Mouse (Mus musculus) lung, postnatal 25 days (tissue): ENCODE results near the gene Zfp775.

ENCODE experiments used
- DNase-seq: peaks from one replicate; pipeline ENCODE4 v3.0.0; 2022; ENCODE audit warnings: low spot score

Zfp775 gene

GRCm38 (mm10) chr6:48628808-48629660, 27.2 kb downstream of the Zfp775 start:
- DNase-seq: no peak

GRCm38 (mm10) chr6:48629661-48630034, 27.8 kb downstream of the Zfp775 start:
- no peak for DNase-seq

- DNase-seq: no peak
These were observed 29.0 kb downstream of the Zfp775 start for GRCm38 (mm10) chr6:48630831-48631230.

GRCm38 (mm10) chr6:48635105-48635504, 33.2 kb downstream of the Zfp775 start:
- DNase-seq: no peak

GRCm38 (mm10) chr6:48636515-48636914, 34.7 kb downstream of the Zfp775 start:
- DNase-seq: no peak

- DNase-seq: no peak
These were observed 36.1 kb downstream of the Zfp775 start for GRCm38 (mm10) chr6:48637811-48638500.

GRCm38 (mm10) chr6:48638553-48638952, 36.7 kb downstream of the Zfp775 start:
- no peak for DNase-seq

GRCm38 (mm10) chr6:48641391-48641790, 39.5 kb downstream of the Zfp775 start:
- DNase-seq: no peak

GRCm38 (mm10) chr6:48642764-48643292, 41.0 kb downstream of the Zfp775 start:
- DNase-seq: peak; percentile 53

- DNase-seq: peak; percentile 79
These were observed 43.9 kb downstream of the Zfp775 start for GRCm38 (mm10) chr6:48645660-48646308.

- no peak for DNase-seq
These were observed 44.4 kb downstream of the Zfp775 start for GRCm38 (mm10) chr6:48646309-48646690.

- peak; percentile 85 for DNase-seq
These were observed 45.1 kb downstream of the Zfp775 start, which contains the start of gene Gimap8 for GRCm38 (mm10) chr6:48646995-48647394. Gimap8 (plus strand) TSS chr6:48647234.

- no peak for DNase-seq
These were observed 45.7 kb downstream of the Zfp775 start for GRCm38 (mm10) chr6:48647611-48648010.

GRCm38 (mm10) chr6:48648779-48649178, 46.9 kb downstream of the Zfp775 start:
- no peak for DNase-seq

- DNase-seq: no peak
These were observed 48.2 kb downstream of the Zfp775 start for GRCm38 (mm10) chr6:48650041-48650440.

GRCm38 (mm10) chr6:48658721-48659120, 56.9 kb downstream of the Zfp775 start:
- DNase-seq: no peak

GRCm38 (mm10) chr6:48664750-48665149, 62.9 kb downstream of the Zfp775 start:
- no peak for DNase-seq

GRCm38 (mm10) chr6:48665471-48665870, 63.6 kb downstream of the Zfp775 start:
- DNase-seq: no peak

- no peak for DNase-seq
These were observed 64.3 kb downstream of the Zfp775 start for GRCm38 (mm10) chr6:48666159-48666586.

GRCm38 (mm10) chr6:48668022-48668421, 66.2 kb downstream of the Zfp775 start:
- no peak for DNase-seq

- no peak for DNase-seq
These were observed 67.6 kb downstream of the Zfp775 start for GRCm38 (mm10) chr6:48669446-48669969.
